Mouse (Mus musculus) lung, embryonic 15.5 days (tissue): ENCODE results near the gene Arhgap15. TPM values are rescaled to one million over a fixed set of nuclear protein-coding genes. Genes with fewer than 3 reads are reported as not detected.
A peak's percentile ranks its signal among the peaks of the same experiment; 100 is the strongest.
"Not testable (repeated sequence)": the region's sequence is repeated elsewhere in the genome, so short reads cannot be mapped to it uniquely, and the experiment has no call there.

Experiments
- ATAC-seq: fragments of 200-750 bp; cut with Nextera tagmentation; 2 replicates; pipeline ENCODE4 v1.8.0; 2017; ENCODE audit warnings: moderate number of reproducible peaks, borderline replicate concordance; ENCODE audit not compliant: low FRiP score, low TSS enrichment; ENCODE audit errors: extremely low read depth
- H3K27ac ChIP-seq: fragments of 300-500 bp; sonication (generic); 2 replicates; pipeline ENCODE4 v1.5.1; 2015; ENCODE audit warnings: moderate library complexity, mild to moderate bottlenecking, inconsistent platforms
- H3K27me3 ChIP-seq: fragments of 300-500 bp; sonication (generic); 2 replicates; pipeline ENCODE4 v1.6.1; 2015; ENCODE audit warnings: inconsistent platforms
- H3K36me3 ChIP-seq: fragments of 300-500 bp; sonication (generic); 2 replicates; pipeline ENCODE4 v1.6.1; 2015; ENCODE audit warnings: inconsistent platforms
- H3K4me1 ChIP-seq: fragments of 300-500 bp; sonication (generic); 2 replicates; pipeline ENCODE4 v1.6.1; 2015; ENCODE audit warnings: inconsistent platforms
- H3K4me2 ChIP-seq: fragments of 300-500 bp; sonication (generic); 2 replicates; pipeline ENCODE4 v1.6.1; 2015; ENCODE audit warnings: inconsistent platforms, mild to moderate bottlenecking, moderate library complexity
- H3K4me3 ChIP-seq: fragments of 300-500 bp; sonication (generic); 2 replicates; pipeline ENCODE4 v1.5.1; 2015; ENCODE audit warnings: mild to moderate bottlenecking, inconsistent platforms
- H3K9ac ChIP-seq: fragments of 300-500 bp; sonication (generic); 2 replicates; pipeline ENCODE4 v1.6.1; 2015; ENCODE audit warnings: inconsistent platforms
- H3K9me3 ChIP-seq: fragments of 300-500 bp; sonication (generic); 2 replicates; pipeline ENCODE4 v1.6.1; 2016; ENCODE audit warnings: inconsistent platforms
- WGBS: fragments of 180-500 bp; shearing (Covaris S2); methylation state at CpG from one replicate; pipeline ENCODE4 v1.1.7; 2015; 5-methylcytosine and 5-hydroxymethylcytosine counted together
- polyA plus RNA-seq: library from polyadenylated mRNA; unstranded; fragments of >200 nt; fragmentation: Nextera tagmentation; extraction: Ambion mirVana; gene quantifications from 2 replicates; pipeline ENCODE4 v1.2.1, GENCODE M21; 2015

Arhgap15 gene
- polyA plus RNA-seq = 1.4 and 2.4 TPM in 2 replicates

- WGBS = 65% methylated on average over 5 of the region's 5 CpGs
- H3K4me3 ChIP-seq = no peak within 1 kb of the TSS
- H3K4me1 ChIP-seq = no peaks in the 10 kb centered on the region
- H3K36me3 ChIP-seq = no peaks in the 10 kb centered on the region
- H3K27ac ChIP-seq = no peak within 1 kb of the TSS
- ATAC-seq = no peak
- no peaks in the 10 kb centered on the region for H3K9me3 ChIP-seq
- H3K27me3 ChIP-seq = no peaks in the 10 kb centered on the region
- no peak within 1 kb of the TSS for H3K4me2 ChIP-seq
- H3K9ac ChIP-seq = no peak within 1 kb of the TSS
These were observed at the start of gene Arhgap15 for GRCm38 (mm10) chr2:43748287-43748983. Arhgap15 (plus strand) TSS chr2:43748824.

GRCm38 (mm10) chr2:43712611-43713138 lies 35.9 kb upstream of the Arhgap15 start:
- H3K4me2 ChIP-seq = no peak overlapping the region
- no peak overlapping the region for H3K9ac ChIP-seq
- H3K9me3 ChIP-seq = no peaks in the 10 kb centered on the region
- no peak overlapping the region for H3K27ac ChIP-seq
- H3K36me3 ChIP-seq = no peaks in the 10 kb centered on the region
- 92% methylated on average over 2 of the region's 2 CpGs for WGBS
- no peaks in the 10 kb centered on the region for H3K4me1 ChIP-seq
- H3K27me3 ChIP-seq = no peaks in the 10 kb centered on the region
- no peak overlapping the region for H3K4me3 ChIP-seq
- ATAC-seq = no peak

- peak; percentile 78; the same call in 1 of the 2 replicates for ATAC-seq
- Histone ChIP-seq H3K27me3 (no peaks in the 10 kb centered on the region), H3K4me1 (peaks cover 4% of the 10 kb centered on the region; the same call in 1 of the 2 replicates), H3K4me3 (no peak overlapping the region), H3K9ac (no peak overlapping the region), H3K27ac (no peak overlapping the region), H3K9me3 (no peaks in the 10 kb centered on the region), H3K4me2 (peak overlapping the region; percentile 25), H3K36me3 (no peaks in the 10 kb centered on the region)
- 15% methylated on average over 14 of the region's 14 CpGs for WGBS
These were observed 26.0 kb upstream of the Arhgap15 start for GRCm38 (mm10) chr2:43722446-43723103.

GRCm38 (mm10) chr2:43723104-43723541 lies 25.5 kb upstream of the Arhgap15 start:
- Histone ChIP-seq H3K4me2 (peak overlapping the region; percentile 25), H3K36me3 (no peaks in the 10 kb centered on the region), H3K4me3 (no peak overlapping the region), H3K27ac (no peak overlapping the region), H3K9ac (no peak overlapping the region), H3K9me3 (no peaks in the 10 kb centered on the region), H3K4me1 (peaks cover 4% of the 10 kb centered on the region; the same call in 1 of the 2 replicates), H3K27me3 (no peaks in the 10 kb centered on the region)
- WGBS = 56% methylated on average over 7 of the region's 7 CpGs
- ATAC-seq = peak; percentile 33; the same call in 1 of the 2 replicates

- no peaks in the 10 kb centered on the region for H3K9me3 ChIP-seq
- no peak overlapping the region for H3K27ac ChIP-seq
- H3K4me2 ChIP-seq = no peak overlapping the region
- no peaks in the 10 kb centered on the region for H3K36me3 ChIP-seq
- peaks cover 4% of the 10 kb centered on the region; the same call in 1 of the 2 replicates for H3K4me1 ChIP-seq
- 47% methylated on average over 5 of the region's 5 CpGs for WGBS
- no peak overlapping the region for H3K9ac ChIP-seq
- H3K4me3 ChIP-seq = no peak overlapping the region
- no peak for ATAC-seq
- H3K27me3 ChIP-seq = no peaks in the 10 kb centered on the region
These were observed 21.4 kb upstream of the Arhgap15 start for GRCm38 (mm10) chr2:43727181-43727580.

- no peak overlapping the region for H3K27ac ChIP-seq
- no peaks in the 10 kb centered on the region for H3K36me3 ChIP-seq
- H3K9ac ChIP-seq = no peak overlapping the region
- H3K4me1 ChIP-seq = peaks cover 4% of the 10 kb centered on the region; the same call in 1 of the 2 replicates
- no peaks in the 10 kb centered on the region for H3K9me3 ChIP-seq
- WGBS = 61% methylated on average over 8 of the region's 8 CpGs
- H3K4me2 ChIP-seq = no peak overlapping the region
- H3K4me3 ChIP-seq = no peak overlapping the region
- H3K27me3 ChIP-seq = no peaks in the 10 kb centered on the region
- ATAC-seq = no peak
These were observed 20.9 kb upstream of the Arhgap15 start for GRCm38 (mm10) chr2:43727693-43728092.

GRCm38 (mm10) chr2:43728831-43729230 lies 19.8 kb upstream of the Arhgap15 start:
- Histone ChIP-seq H3K27me3 (no peaks in the 10 kb centered on the region), H3K4me1 (no peaks in the 10 kb centered on the region), H3K36me3 (no peaks in the 10 kb centered on the region), H3K9me3 (no peaks in the 10 kb centered on the region), H3K27ac (no peak overlapping the region), H3K9ac (no peak overlapping the region), H3K4me2 (no peak overlapping the region), H3K4me3 (no peak overlapping the region)
- ATAC-seq = no peak
- WGBS = 89% methylated on average over 3 of the region's 3 CpGs

- H3K4me2 ChIP-seq = no peak overlapping the region
- H3K9ac ChIP-seq = no peak overlapping the region
- H3K4me1 ChIP-seq = no peaks in the 10 kb centered on the region
- H3K9me3 ChIP-seq = no peaks in the 10 kb centered on the region
- WGBS = 49% methylated on average over 3 of the region's 3 CpGs
- ATAC-seq = no peak
- H3K36me3 ChIP-seq = no peaks in the 10 kb centered on the region
- no peak overlapping the region for H3K4me3 ChIP-seq
- H3K27me3 ChIP-seq = no peaks in the 10 kb centered on the region
- no peak overlapping the region for H3K27ac ChIP-seq
These were observed 16.2 kb upstream of the Arhgap15 start for GRCm38 (mm10) chr2:43732396-43732795.

GRCm38 (mm10) chr2:43735071-43735470 lies 13.6 kb upstream of the Arhgap15 start:
- not testable (repeated sequence) for ATAC-seq, H3K27me3 ChIP-seq, H3K4me2 ChIP-seq, H3K9ac ChIP-seq, H3K27ac ChIP-seq, H3K36me3 ChIP-seq, H3K4me3 ChIP-seq, H3K4me1 ChIP-seq, H3K9me3 ChIP-seq
- 76% methylated on average over 4 of the region's 4 CpGs for WGBS

- no peaks in the 10 kb centered on the region for H3K27me3 ChIP-seq
- 87% methylated on average over 7 of the region's 7 CpGs for WGBS
- no peaks in the 10 kb centered on the region for H3K4me1 ChIP-seq
- H3K4me3 ChIP-seq = no peak overlapping the region
- H3K9me3 ChIP-seq = no peaks in the 10 kb centered on the region
- H3K9ac ChIP-seq = no peak overlapping the region
- no peak overlapping the region for H3K4me2 ChIP-seq
- H3K36me3 ChIP-seq = no peaks in the 10 kb centered on the region
- no peak overlapping the region for H3K27ac ChIP-seq
- no peak for ATAC-seq
These were observed 11.1 kb upstream of the Arhgap15 start for GRCm38 (mm10) chr2:43737546-43737945.

- 80% methylated on average over 10 of the region's 10 CpGs for WGBS
- no peak for ATAC-seq
These were observed 10.0 kb upstream of the Arhgap15 start for GRCm38 (mm10) chr2:43738562-43739112.

More at GRCm38 (mm10) chr2:43738562-43739112, 10.0 kb upstream of the Arhgap15 start:
- Histone ChIP-seq H3K9me3 (no peaks in the 10 kb centered on the region), H3K9ac (no peak overlapping the region), H3K4me2 (no peak overlapping the region), H3K4me1 (no peaks in the 10 kb centered on the region), H3K36me3 (no peaks in the 10 kb centered on the region), H3K27ac (no peak overlapping the region), H3K4me3 (no peak overlapping the region), H3K27me3 (no peaks in the 10 kb centered on the region)
